Mouse (Mus musculus): Measurements from ENCODE around the gene Lipa. TPM values are rescaled to one million over a fixed set of nuclear protein-coding genes. Genes with fewer than 3 reads are reported as not detected.

Lipa gene
- total and polyA plus RNA-seq, 3 experiments, result 19.3 to 63.4 (median 38.1) TPM

- no peak for DNase-seq (ENCODE audit: extremely low read depth)
- dilution Hi-C loops (cut with MboI; ENCODE audit: extremely low pct_ligation_motif_present, extremely low pct_unique_long_range_greater_than_20kb, low sequenced_read_pairs) (no loop called here), in situ Hi-C loops (cut with MboI; ENCODE audit: low pct_ligation_motif_present, low pct_unique_long_range_greater_than_20kb, low sequenced_read_pairs) (no loop called here)
- Histone ChIP-seq H3K36me3 (replicated peaks in 1 of 2; ENCODE audit: control insufficient read depth in 1 of 2, insufficient read depth in 1 of 2, low read length in 1 of 2) (no peaks in the 10 kb centered on the region), H3K4me3 (replicated peaks in 1 of 3; ENCODE audit: low read depth in 2 of 3, low read length in 2 of 3, poor library complexity in 1 of 3) (no peak overlapping the region), H3K4me2 (ENCODE audit: insufficient read depth, low read depth, poor library complexity, severe bottlenecking) (no peak overlapping the region), H3K9me3 (replicated peaks; ENCODE audit: low read length) (no peaks in the 10 kb centered on the region), H3K27ac (ENCODE audit: insufficient read depth, low read depth) (no peak overlapping the region), H3K27me3 (replicated peaks) (no peaks in the 10 kb centered on the region), H3K79me2 (replicated peaks; ENCODE audit: control insufficient read depth, extremely low read depth, insufficient read depth, poor library complexity, severe bottlenecking) (no peaks in the 10 kb centered on the region), H3K9ac (ENCODE audit: insufficient read depth, low read depth) (no peak overlapping the region), H3K4me1 (ENCODE audit: control insufficient read depth in 1 of 2, insufficient read depth in 2 of 2) (peaks cover 0 to 8% of the 10 kb centered on the region in 2 experiments; a peak in 2 of 4 replicates)
- TF ChIP-seq MEF2A (IDR thresholded peaks at IDR 0.05; ENCODE audit: borderline replicate concordance, low read depth, low read length) (no peak), ETS1 (conservative IDR thresholded peaks at IDR 0.05; ENCODE audit: low read depth, low read length) (no peak), JUN (IDR thresholded peaks at IDR 0.05; ENCODE audit: insufficient read depth, low read depth, low read length) (no peak), RAD21 (IDR thresholded peaks at IDR 0.05; ENCODE audit: low read depth, low read length) (no peak), CHD1 (IDR thresholded peaks at IDR 0.05; ENCODE audit: low read depth, low read length) (no peak), MAZ (IDR thresholded peaks at IDR 0.05; ENCODE audit: low read depth, low read length) (no peak), SMC3 (IDR thresholded peaks at IDR 0.05; ENCODE audit: low read depth, low read length) (no peak), MAFK (IDR thresholded peaks at IDR 0.05; ENCODE audit: insufficient replicate concordance, low read length) (no peak), UBTF (IDR thresholded peaks at IDR 0.05; ENCODE audit: low read depth, low read length) (no peak), ZNF384 (IDR thresholded peaks at IDR 0.05; ENCODE audit: low read depth, low read length) (no peak), ELF1 (IDR thresholded peaks at IDR 0.05; ENCODE audit: low read depth, low read length) (no peak), IRF4 (IDR thresholded peaks at IDR 0.05; ENCODE audit: low read depth, low read length) (no peak)
Observed at GRCm38 (mm10) chr19:34468794-34469193, 58.5 kb downstream of the Lipa start.

DNA sequence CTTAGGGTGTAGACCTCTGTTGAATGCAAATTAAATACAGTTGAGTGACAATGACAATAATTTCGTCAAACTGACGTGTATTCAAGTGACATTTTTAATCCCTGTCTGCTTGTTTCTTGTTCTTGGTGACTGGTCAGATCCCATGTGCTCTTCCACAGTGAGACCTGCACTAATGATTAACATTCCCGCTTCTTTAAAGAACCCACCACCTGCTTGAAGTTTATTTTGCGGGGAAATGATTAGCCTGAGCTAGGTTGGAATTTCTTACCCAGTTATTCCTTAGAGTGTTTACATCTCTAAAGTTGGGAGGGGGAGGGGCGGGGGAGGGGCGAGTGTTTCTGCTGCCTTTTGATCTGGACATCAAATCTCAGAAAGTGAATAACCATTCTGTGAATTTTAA is 59.1 kb downstream of the Lipa start:
- Histone ChIP-seq H3K36me3 (replicated peaks in 1 of 2; ENCODE audit: control insufficient read depth in 1 of 2, insufficient read depth in 1 of 2, low read length in 1 of 2) (no peaks in the 10 kb centered on the region), H3K27ac (ENCODE audit: insufficient read depth, low read depth) (no peak overlapping the region), H3K9ac (ENCODE audit: insufficient read depth, low read depth) (no peak overlapping the region), H3K4me3 (replicated peaks in 1 of 3; ENCODE audit: low read depth in 2 of 3, low read length in 2 of 3, poor library complexity in 1 of 3) (no peak overlapping the region), H3K4me1 (ENCODE audit: control insufficient read depth in 1 of 2, insufficient read depth in 2 of 2) (peaks cover 0 to 10% of the 10 kb centered on the region in 2 experiments; a peak in 2 of 4 replicates), H3K9me3 (replicated peaks; ENCODE audit: low read length) (no peaks in the 10 kb centered on the region), H3K27me3 (replicated peaks) (no peaks in the 10 kb centered on the region), H3K4me2 (ENCODE audit: insufficient read depth, low read depth, poor library complexity, severe bottlenecking) (no peak overlapping the region), H3K79me2 (replicated peaks; ENCODE audit: control insufficient read depth, extremely low read depth, insufficient read depth, poor library complexity, severe bottlenecking) (no peaks in the 10 kb centered on the region)
- in situ Hi-C loops (cut with MboI; ENCODE audit: low pct_ligation_motif_present, low pct_unique_long_range_greater_than_20kb, low sequenced_read_pairs), result no loop called here
- TF ChIP-seq SMC3 (IDR thresholded peaks at IDR 0.05; ENCODE audit: low read depth, low read length) (no peak), ZNF384 (IDR thresholded peaks at IDR 0.05; ENCODE audit: low read depth, low read length) (no peak), POLR2AphosphoS2 (IDR thresholded peaks at IDR 0.05; ENCODE audit: low read depth, low read length) (no peak), E2F4 (IDR thresholded peaks at IDR 0.05; ENCODE audit: insufficient replicate concordance, low read depth, low read length) (no peak), RCOR1 (conservative IDR thresholded peaks at IDR 0.05; ENCODE audit: low read depth, low read length) (no peak), MXI1 (IDR thresholded peaks at IDR 0.05; ENCODE audit: low read depth, low read length) (no peak)
- dilution Hi-C loops (cut with MboI; ENCODE audit: extremely low pct_ligation_motif_present, extremely low pct_unique_long_range_greater_than_20kb, low sequenced_read_pairs), result no loop called here
- DNase-seq (ENCODE audit: extremely low read depth), result no peak
